Mouse (Mus musculus): Measurements from ENCODE around the gene Sel1l. TPM values are rescaled to one million over a fixed set of nuclear protein-coding genes. Genes with fewer than 3 reads are reported as not detected.

Sel1l gene
- 109 and 110 TPM in 2 replicates for polyA plus RNA-seq (2015; fragmentation: Nextera tagmentation; extraction: Ambion mirVana)

DNA sequence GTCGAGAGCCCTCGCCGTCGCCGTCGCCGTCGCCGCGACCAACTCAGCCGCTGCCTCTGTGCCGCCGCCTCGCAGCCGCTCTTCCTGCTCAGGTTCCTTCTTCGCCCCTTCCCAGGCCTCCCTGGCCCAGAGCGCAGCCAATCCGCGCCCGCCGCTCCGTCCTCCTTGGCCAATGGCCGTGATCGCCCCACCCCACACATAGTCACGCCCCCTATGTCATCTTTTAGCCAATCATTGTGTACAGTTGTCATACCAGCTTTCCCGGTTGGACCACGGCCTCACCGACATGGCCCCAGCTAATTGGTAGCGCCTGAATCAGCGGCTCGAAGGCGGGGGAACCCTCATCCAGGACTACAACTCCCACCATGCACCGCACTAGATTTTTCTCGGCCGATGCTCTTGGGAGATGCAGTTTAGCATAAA is at the start of gene Sel1l:
Sel1l (minus strand) TSS at position 113 of the 423 bp plus-strand sequence.
- peak; percentile 100 for ATAC-seq (replicated peaks)
- Histone ChIP-seq H3K4me3 (peak within 1 kb of the TSS; percentile 93), H3K27me3 (no peaks in the 10 kb centered on the region), H3K4me1 (peaks cover 23% of the 10 kb centered on the region), H3K36me3 (no peaks in the 10 kb centered on the region), H3K27ac (replicated peaks) (peak within 1 kb of the TSS; percentile 68), H3K9ac (replicated peaks) (peak within 1 kb of the TSS; percentile 94), H3K4me2 (replicated peaks) (peak within 1 kb of the TSS; percentile 90), H3K9me3 (no peaks in the 10 kb centered on the region)
- WGBS = under 1% methylated on average over 35 of the region's 35 CpGs

DNA sequence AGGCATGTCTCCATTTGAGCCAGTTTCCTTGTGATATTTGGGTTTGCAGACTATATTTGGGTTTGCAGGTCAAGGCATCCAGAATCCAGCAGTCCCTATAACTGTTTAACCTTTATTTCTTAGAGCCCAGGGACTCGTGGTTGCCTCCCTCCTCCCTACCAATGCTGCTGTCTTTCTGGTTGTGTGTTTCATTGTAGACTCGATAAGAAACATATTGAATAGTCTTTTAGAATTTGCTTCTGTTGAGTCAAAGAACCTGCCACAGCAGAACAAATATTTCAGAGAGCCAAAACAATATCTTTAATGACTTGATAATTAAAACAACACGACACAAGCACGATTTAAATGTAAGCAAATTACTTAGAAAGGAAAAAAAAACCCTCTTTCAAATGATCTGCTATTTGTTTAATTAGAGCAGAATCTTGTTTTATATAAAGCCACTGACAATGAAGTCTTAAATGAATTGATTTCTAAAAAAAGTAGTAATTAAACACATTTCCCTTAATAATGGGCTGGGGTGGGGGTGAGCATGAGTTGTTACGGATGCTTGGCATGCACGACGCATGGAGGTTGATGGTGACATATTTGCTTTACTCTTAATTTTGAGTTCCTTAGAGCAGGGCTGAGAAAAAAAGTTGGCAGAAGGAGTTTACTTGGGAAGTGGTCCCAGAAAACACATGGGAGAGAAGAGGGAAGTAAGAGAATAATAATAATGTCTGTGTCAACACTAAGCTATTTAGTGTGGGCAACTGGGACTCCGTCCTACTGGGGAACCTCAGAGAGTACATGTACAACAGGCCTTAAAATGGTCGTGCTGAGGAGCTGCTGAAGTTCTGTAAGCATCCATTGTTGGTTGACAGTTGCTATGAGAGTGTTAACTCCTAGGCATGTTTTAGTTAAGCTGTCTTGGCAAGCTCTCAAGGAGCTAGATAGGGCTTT is 43.9 kb upstream of the Sel1l start:
- no peak overlapping the region for H3K4me2 ChIP-seq (replicated peaks)
- WGBS = 24% methylated on average over 9 of the region's 9 CpGs
- ATAC-seq (replicated peaks) = peak; percentile 92
- H3K4me1 ChIP-seq = peaks cover 7% of the 10 kb centered on the region
- no peak overlapping the region for H3K4me3 ChIP-seq
- no peaks in the 10 kb centered on the region for H3K36me3 ChIP-seq
- H3K27me3 ChIP-seq = no peaks in the 10 kb centered on the region
- H3K9ac ChIP-seq (replicated peaks) = no peak overlapping the region
- no peak overlapping the region for H3K27ac ChIP-seq (replicated peaks)
- no peaks in the 10 kb centered on the region for H3K9me3 ChIP-seq

DNA sequence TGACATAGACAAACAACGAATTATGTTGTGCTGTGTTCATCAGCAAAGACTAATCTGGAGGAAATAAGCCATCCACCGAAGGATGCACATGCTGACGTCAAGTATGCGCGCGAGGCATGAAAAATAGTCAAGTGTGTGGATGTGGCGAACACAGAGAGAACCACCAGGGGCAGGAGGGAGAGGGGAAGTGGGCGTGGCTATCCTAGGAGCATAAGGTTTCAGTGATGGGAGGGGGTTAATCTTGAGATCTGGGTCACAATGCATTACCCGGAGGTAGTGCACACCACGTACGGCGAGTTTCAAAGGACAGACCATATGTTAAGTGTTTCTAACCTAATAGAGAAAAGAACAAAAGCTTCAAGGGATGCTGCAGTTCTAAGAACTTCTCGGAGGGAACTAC is 31.5 kb upstream of the Sel1l start:
- Histone ChIP-seq H3K27ac (replicated peaks) (no peak overlapping the region), H3K9me3 (no peaks in the 10 kb centered on the region), H3K9ac (replicated peaks) (no peak overlapping the region), H3K4me2 (replicated peaks) (no peak overlapping the region), H3K4me3 (no peak overlapping the region), H3K4me1 (no peaks in the 10 kb centered on the region), H3K36me3 (no peaks in the 10 kb centered on the region), H3K27me3 (no peaks in the 10 kb centered on the region)
- 81% methylated on average over 13 of the region's 13 CpGs for WGBS
- ATAC-seq (replicated peaks) = no peak

DNA sequence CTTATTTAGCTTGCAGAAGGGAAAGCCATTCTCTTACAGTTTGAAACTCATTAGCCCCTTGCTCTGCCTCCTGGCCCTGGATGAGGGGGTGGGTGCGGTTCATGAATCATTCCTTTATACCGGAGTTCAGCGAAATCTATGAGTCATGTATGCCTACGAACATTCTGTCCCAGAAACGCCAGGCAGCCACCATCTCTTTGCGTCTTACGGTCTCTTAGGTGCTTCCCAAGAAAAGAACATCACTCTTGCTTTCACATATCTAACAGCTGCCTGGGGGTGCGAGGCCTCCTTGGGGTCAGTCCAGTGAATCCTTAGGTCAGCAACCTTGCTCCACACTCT is 29.9 kb upstream of the Sel1l start:
- Histone ChIP-seq H3K27ac (replicated peaks) (no peak overlapping the region), H3K4me3 (no peak overlapping the region), H3K9me3 (no peaks in the 10 kb centered on the region), H3K9ac (replicated peaks) (no peak overlapping the region), H3K27me3 (no peaks in the 10 kb centered on the region), H3K4me2 (replicated peaks) (no peak overlapping the region), H3K36me3 (no peaks in the 10 kb centered on the region), H3K4me1 (no peaks in the 10 kb centered on the region)
- 73% methylated on average over 8 of the region's 8 CpGs for WGBS
- no peak for ATAC-seq (replicated peaks)

DNA sequence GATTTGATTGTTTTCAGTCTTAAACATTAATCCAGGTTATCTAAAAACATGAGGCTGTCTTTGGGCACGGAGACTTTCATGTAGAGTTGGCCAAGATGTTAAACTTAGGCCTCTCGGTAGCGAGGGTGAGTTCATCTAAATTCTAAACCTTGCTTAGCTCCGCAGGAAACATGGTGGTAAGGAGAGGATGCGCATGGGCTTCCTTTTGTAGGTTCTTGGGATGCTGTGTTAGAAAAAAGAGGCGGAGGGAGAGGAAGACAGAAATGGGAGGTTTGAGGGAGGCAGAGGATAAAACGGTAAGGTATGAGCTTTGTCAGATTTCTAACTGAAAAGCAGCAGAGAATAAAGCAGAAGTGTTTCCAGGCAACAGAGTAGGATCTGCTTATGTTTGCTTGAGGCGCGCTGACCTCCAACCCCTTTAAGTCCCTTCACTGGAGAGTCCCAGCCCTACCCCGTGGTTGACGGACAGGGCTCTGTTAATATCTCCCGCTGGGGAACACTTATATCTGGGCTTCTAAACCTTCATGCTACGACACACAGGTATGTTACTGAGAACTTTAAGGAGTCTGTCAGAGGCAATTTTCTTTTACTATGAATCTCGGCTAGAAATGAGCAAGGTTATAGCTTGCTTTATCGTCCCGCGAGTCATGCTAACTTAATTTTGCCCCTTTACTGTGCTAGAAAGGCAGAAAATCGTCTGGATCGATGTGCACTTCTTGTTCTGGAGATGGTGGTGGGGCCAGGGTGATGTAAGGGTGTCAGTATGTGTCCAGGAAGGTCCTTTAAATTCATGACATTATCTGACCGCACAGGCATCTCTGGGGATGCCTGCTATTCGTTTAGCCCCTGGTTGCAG is 29.3 kb upstream of the Sel1l start:
- H3K4me3 ChIP-seq = no peak overlapping the region
- H3K9ac ChIP-seq (replicated peaks) = no peak overlapping the region
- 65% methylated on average over 21 of the region's 21 CpGs for WGBS
- no peaks in the 10 kb centered on the region for H3K9me3 ChIP-seq
- H3K4me1 ChIP-seq = no peaks in the 10 kb centered on the region
- H3K27ac ChIP-seq (replicated peaks) = no peak overlapping the region
- no peaks in the 10 kb centered on the region for H3K27me3 ChIP-seq
- H3K4me2 ChIP-seq (replicated peaks) = no peak overlapping the region
- no peaks in the 10 kb centered on the region for H3K36me3 ChIP-seq
- peak; percentile 37; the same call in 1 of the 2 replicates for ATAC-seq (replicated peaks)

DNA sequence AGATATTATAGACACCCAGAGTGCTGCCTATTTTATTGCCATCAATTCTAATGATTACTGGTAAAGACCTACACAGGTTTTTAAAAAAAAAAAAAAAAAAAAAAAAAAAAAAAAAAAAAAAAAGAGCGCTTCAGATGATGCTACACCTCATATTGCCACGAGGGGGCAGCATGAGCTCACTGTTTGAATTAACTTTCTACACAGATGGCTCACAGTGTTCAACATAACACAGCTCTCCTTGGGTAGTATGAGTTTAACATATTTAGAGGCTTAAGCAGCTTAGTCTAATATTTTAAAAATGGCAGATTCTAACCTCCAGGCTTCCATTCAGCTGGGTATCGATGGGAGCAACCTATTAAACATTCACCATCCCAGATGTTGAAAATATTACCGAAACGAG is 28.7 kb upstream of the Sel1l start:
- no peaks in the 10 kb centered on the region for H3K36me3 ChIP-seq
- no peaks in the 10 kb centered on the region for H3K4me1 ChIP-seq
- 47% methylated on average over 5 of the region's 5 CpGs for WGBS
- H3K27me3 ChIP-seq = no peaks in the 10 kb centered on the region
- H3K27ac ChIP-seq (replicated peaks) = no peak overlapping the region
- no peak overlapping the region for H3K4me3 ChIP-seq
- no peak overlapping the region for H3K4me2 ChIP-seq (replicated peaks)
- no peaks in the 10 kb centered on the region for H3K9me3 ChIP-seq
- H3K9ac ChIP-seq (replicated peaks) = no peak overlapping the region
- ATAC-seq (replicated peaks) = peak; percentile 78

DNA sequence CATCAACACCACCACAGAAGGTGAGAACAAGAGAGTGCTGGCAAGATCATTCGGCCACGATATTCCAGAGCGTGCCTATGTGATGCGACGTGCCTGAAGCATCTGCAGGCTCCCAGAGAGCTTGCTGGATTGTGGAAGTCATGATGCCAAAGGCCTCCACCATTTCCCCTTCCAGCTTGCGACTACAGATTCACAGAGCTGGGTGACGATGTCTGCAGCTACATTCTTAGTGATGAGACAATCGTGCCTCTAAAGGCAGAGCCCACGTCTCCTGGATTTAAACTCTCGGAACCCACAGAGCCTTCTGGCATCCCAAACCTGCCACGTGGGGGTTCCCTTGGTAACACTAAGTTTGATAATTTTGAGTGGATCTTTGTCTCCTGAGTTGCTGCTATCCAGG is 21.7 kb upstream of the Sel1l start:
- H3K36me3 ChIP-seq = no peaks in the 10 kb centered on the region
- no peaks in the 10 kb centered on the region for H3K27me3 ChIP-seq
- H3K27ac ChIP-seq (replicated peaks) = no peak overlapping the region
- H3K4me3 ChIP-seq = no peak overlapping the region
- ATAC-seq (replicated peaks) = no peak
- H3K4me1 ChIP-seq = no peaks in the 10 kb centered on the region
- H3K9ac ChIP-seq (replicated peaks) = no peak overlapping the region
- H3K4me2 ChIP-seq (replicated peaks) = no peak overlapping the region
- H3K9me3 ChIP-seq = no peaks in the 10 kb centered on the region
- 83% methylated on average over 11 of the region's 11 CpGs for WGBS

DNA sequence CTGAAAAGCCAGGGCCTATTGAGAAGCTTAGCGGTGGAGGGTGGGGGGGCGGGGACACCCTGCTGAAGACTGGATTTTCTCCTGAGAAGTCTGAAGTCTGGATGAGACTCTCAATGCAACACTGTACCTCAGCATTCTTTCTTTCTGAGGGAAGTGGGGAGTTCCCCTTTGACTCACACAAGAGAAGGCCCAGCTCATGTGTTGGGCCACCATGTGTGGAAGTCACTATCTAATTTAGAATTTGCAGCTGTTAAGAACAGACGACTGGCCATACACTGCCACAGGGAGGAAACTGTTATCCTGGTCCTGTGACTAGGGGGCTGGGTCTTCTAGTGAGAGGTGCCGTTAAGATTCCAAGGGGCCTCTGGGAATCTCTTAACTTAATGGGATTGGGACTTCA is 20.4 kb upstream of the Sel1l start:
- Histone ChIP-seq H3K27ac (replicated peaks) (no peak overlapping the region), H3K36me3 (no peaks in the 10 kb centered on the region), H3K27me3 (no peaks in the 10 kb centered on the region), H3K4me3 (no peak overlapping the region), H3K4me1 (no peaks in the 10 kb centered on the region), H3K9me3 (no peaks in the 10 kb centered on the region), H3K4me2 (replicated peaks) (no peak overlapping the region), H3K9ac (replicated peaks) (no peak overlapping the region)
- no peak for ATAC-seq (replicated peaks)
- 62% methylated on average over 4 of the region's 4 CpGs for WGBS

DNA sequence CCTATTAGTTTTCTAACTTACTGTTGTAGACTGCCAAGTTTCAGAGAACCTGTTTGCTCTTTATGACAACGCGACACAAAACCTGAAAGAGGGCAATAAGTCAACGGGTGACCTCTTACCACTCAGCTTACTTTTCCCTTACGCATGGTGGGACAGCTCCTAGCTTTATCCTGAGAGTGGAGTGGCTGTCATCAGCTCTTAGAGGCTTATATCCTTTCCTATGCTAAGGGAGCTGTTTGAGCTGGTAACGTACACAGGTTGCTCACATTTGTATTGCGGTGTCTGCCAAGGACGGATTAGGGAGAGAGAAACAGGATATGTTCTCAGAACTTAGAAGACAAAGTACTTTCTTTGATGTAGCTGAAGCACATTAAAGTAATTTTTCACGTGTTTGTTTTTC is 5.4 kb upstream of the Sel1l start:
- H3K9ac ChIP-seq (replicated peaks) = no peak overlapping the region
- H3K9me3 ChIP-seq = no peaks in the 10 kb centered on the region
- no peak overlapping the region for H3K4me2 ChIP-seq (replicated peaks)
- no peak overlapping the region for H3K4me3 ChIP-seq
- WGBS = 83% methylated on average over 8 of the region's 8 CpGs
- H3K27ac ChIP-seq (replicated peaks) = no peak overlapping the region
- H3K27me3 ChIP-seq = no peaks in the 10 kb centered on the region
- 0 out of 2 replicates have a peak, but pooled peaks cover 3% of the 10 kb centered on the region for H3K4me1 ChIP-seq
- H3K36me3 ChIP-seq = no peaks in the 10 kb centered on the region
- ATAC-seq (replicated peaks) = no peak

DNA sequence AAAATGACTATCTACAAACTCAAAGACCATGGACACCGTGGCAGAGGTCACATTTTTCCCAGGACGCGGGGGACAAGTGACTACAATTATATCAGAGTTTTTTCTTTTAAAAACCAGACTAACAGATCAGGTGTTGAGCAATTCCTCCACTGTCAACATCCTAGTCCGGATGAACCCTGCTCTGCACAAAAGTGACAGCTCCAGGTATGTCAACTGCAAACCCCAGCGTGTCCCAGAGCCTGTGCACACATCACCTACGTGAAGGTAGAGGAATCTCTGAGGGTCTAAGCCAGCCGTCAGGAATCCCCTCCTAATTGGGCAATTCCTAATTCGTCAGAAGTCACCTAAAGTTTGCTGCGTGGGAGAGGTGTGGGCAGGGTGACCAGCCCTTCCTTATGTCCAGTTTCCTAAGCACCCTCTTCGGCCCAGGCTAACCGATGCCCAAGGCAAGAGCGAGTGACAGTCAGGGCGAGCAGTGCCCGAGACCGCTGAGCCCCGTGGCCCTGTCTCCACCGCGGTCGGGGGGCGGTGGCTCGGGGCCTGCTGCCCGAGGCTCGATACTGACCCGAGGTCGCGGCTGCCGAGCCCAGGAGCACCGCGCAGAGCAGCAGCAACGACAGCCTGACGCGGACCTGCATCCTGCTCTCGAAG is 438 bp downstream of the Sel1l start:
- WGBS = 3% methylated on average over 33 of the region's 33 CpGs
- Histone ChIP-seq H3K9ac (replicated peaks) (peak overlapping the region; percentile 94), H3K36me3 (no peaks in the 10 kb centered on the region), H3K9me3 (no peaks in the 10 kb centered on the region), H3K4me1 (peaks cover 23% of the 10 kb centered on the region), H3K4me3 (peak overlapping the region; percentile 93), H3K27me3 (no peaks in the 10 kb centered on the region), H3K4me2 (replicated peaks) (peak overlapping the region; percentile 90), H3K27ac (replicated peaks) (peak overlapping the region; percentile 68)
- ATAC-seq (replicated peaks) = peak; percentile 71

DNA sequence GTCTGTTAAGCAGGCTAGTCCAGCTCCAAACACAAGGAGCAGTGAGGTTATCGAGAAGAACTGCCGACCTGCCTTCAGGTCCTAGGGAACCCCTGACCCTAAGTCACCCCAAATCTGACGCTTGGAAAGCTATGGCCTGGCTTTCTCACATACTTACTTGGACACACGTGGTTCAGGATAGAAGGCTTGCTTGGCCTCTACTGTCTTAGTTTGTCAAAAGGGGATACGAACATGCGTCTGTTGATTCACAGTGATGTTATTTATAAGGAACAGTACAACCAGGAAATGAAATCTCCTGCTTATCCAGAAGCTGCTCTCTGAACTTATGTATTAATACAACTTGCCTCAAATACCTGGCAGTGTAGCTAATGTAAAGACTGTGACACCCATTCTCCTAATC is 2.9 kb downstream of the Sel1l start:
- ATAC-seq (replicated peaks) = no peak
- H3K4me3 ChIP-seq = no peak overlapping the region

DNA sequence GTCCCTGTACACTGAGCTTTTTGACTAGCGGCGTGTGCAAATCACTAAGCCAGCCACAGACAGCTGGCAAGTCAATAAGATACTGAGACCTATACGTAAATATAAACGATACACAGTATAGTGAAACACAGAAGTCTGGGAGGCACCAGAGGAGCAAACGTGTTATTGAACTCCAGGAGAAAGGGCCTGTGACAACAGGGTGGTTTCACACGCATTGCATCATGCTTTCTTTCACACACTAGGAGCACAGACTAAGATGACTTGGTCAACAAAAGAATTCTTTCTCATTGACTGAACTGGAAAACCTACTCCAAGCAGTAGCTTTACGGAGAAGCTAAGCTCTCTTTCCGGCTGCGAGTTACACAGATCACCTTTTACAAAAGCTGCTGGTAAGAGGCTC is 3.6 kb downstream of the Sel1l start:
- Histone ChIP-seq H3K27me3 (no peaks in the 10 kb centered on the region), H3K27ac (replicated peaks) (no peak overlapping the region), H3K36me3 (peaks cover 13% of the 10 kb centered on the region), H3K4me2 (replicated peaks) (no peak overlapping the region), H3K4me3 (no peak overlapping the region), H3K9ac (replicated peaks) (no peak overlapping the region), H3K4me1 (peaks cover 23% of the 10 kb centered on the region), H3K9me3 (no peaks in the 10 kb centered on the region)
- no peak for ATAC-seq (replicated peaks)
- 72% methylated on average over 9 of the region's 9 CpGs for WGBS

More for the DNA sequence above, 2.9 kb downstream of the Sel1l start:
- 89% methylated on average over 6 of the region's 6 CpGs for WGBS
- no peak overlapping the region for H3K9ac ChIP-seq (replicated peaks)
- no peaks in the 10 kb centered on the region for H3K9me3 ChIP-seq
- no peak overlapping the region for H3K4me2 ChIP-seq (replicated peaks)
- no peak overlapping the region for H3K27ac ChIP-seq (replicated peaks)
- peaks cover 8% of the 10 kb centered on the region for H3K36me3 ChIP-seq
- H3K27me3 ChIP-seq = no peaks in the 10 kb centered on the region
- H3K4me1 ChIP-seq = peaks cover 23% of the 10 kb centered on the region

Data from forebrain, embryonic 15.5 days (tissue).